Mouse (Mus musculus) kidney, adult 2 months (tissue): ENCODE measurements around the gene Arrb1.

Source experiments
- CTCF ChIP-seq: fragments of 200-500 bp; conservative IDR thresholded peaks from 2 replicates; pipeline ENCODE4 v1.5.1; 2011; ENCODE audit warnings: low read depth, mild to moderate bottlenecking, control low read depth, low read length, moderate library complexity, mixed read lengths; ENCODE audit not compliant: insufficient read depth, insufficient read length
- POLR2A ChIP-seq: fragments of 200-500 bp; IDR thresholded peaks from one replicate; pipeline ENCODE4 v1.6.1; 2011; ENCODE audit warnings: low read depth, low read length, control low read depth

GRCm38 (mm10) chr7:99583625-99584024, 48.4 kb downstream of the Arrb1 start:
- no peak for TF ChIP-seq POLR2A
- TF ChIP-seq CTCF, result no peak
